Mouse (Mus musculus) embryonic facial prominence, embryonic 11.5 days (tissue): ENCODE measurements at regions not wholly inside any gene's neighbourhood (a gene's known extent, or its start where the extent isn't known, plus 50 kb on each side); places are given as distances from the start of the nearest gene placed in this dataset.
A peak's percentile ranks its signal among the peaks of the same experiment; 100 is the strongest.

Source experiments
- ATAC-seq: fragments of 200-750 bp; cut with Nextera tagmentation; replicated peaks from 2 replicates; pipeline ENCODE4 v1.8.0; 2017; ENCODE audit warnings: low read depth; ENCODE audit not compliant: insufficient number of reproducible peaks, low FRiP score, low TSS enrichment
- DNase-seq: peaks from one replicate; pipeline ENCODE4 v3.0.0-alpha.2; 2015; ENCODE audit warnings: low spot score
- H3K27ac ChIP-seq: fragments of 300-500 bp; sonication (generic); replicated peaks from 2 replicates; pipeline ENCODE4 v1.5.1; 2014; ENCODE audit warnings: mild to moderate bottlenecking, low read depth, low read length, control low read depth
- H3K27me3 ChIP-seq: fragments of 300-500 bp; sonication (generic); 2 replicates; pipeline ENCODE4 v1.6.1; 2014; ENCODE audit warnings: mild to moderate bottlenecking, low read length, moderate library complexity, mixed read lengths; ENCODE audit not compliant: control insufficient read depth, insufficient read depth
- H3K36me3 ChIP-seq: fragments of 300-500 bp; sonication (generic); replicated peaks from 2 replicates; pipeline ENCODE4 v1.6.1; 2014; ENCODE audit warnings: low read depth, mild to moderate bottlenecking, low read length, moderate library complexity, mixed read lengths; ENCODE audit not compliant: control insufficient read depth, insufficient read depth
- H3K4me1 ChIP-seq: fragments of 300-500 bp; sonication (generic); 2 replicates; pipeline ENCODE4 v1.6.1; 2014; ENCODE audit warnings: low read length, mixed read lengths; ENCODE audit not compliant: control insufficient read depth, insufficient read depth
- H3K4me2 ChIP-seq: fragments of 300-500 bp; sonication (generic); 2 replicates; pipeline ENCODE4 v1.6.1; 2014; ENCODE audit warnings: low read depth, mild to moderate bottlenecking, control low read depth, low read length, moderate library complexity
- H3K4me3 ChIP-seq: fragments of 300-500 bp; sonication (generic); 2 replicates; pipeline ENCODE4 v1.5.1; 2014; ENCODE audit warnings: low read depth, low read length, control low read depth
- H3K9ac ChIP-seq: fragments of 300-500 bp; sonication (generic); replicated peaks from 2 replicates; pipeline ENCODE4 v1.6.1; 2014; ENCODE audit warnings: mild to moderate bottlenecking, control low read depth, low read length
- H3K9me3 ChIP-seq: fragments of 300-500 bp; sonication (generic); replicated peaks from 2 replicates; pipeline ENCODE4 v1.6.1; 2016; ENCODE audit warnings: mild to moderate bottlenecking, low read length, inconsistent platforms, mixed read lengths; ENCODE audit not compliant: control insufficient read depth
- WGBS: fragments of 180-500 bp; shearing (Covaris S2); extraction: QIAGEN DNeasy Blood & Tissue Kit; methylation state at CpG from one replicate; pipeline ENCODE4 v1.1.7; 2014; 5-methylcytosine and 5-hydroxymethylcytosine counted together

- Histone ChIP-seq H3K36me3 (no peaks in the 10 kb centered on the region), H3K4me3 (no peak overlapping the region), H3K9ac (no peak overlapping the region), H3K4me2 (no peak overlapping the region), H3K27me3 (no peaks in the 10 kb centered on the region), H3K27ac (no peak overlapping the region), H3K9me3 (no peaks in the 10 kb centered on the region), H3K4me1 (no peaks in the 10 kb centered on the region)
- DNase-seq (no peak), ATAC-seq (no peak)
Measured at GRCm38 (mm10) chr1:12025791-12026190, 611.9 kb downstream of the A830018L16Rik start.

GRCm38 (mm10) chr1:12027442-12027841 is 613.5 kb downstream of the A830018L16Rik start:
- 59% methylated on average over 2 of the region's 2 CpGs for WGBS
- ATAC-seq (no peak), DNase-seq (no peak)
- Histone ChIP-seq H3K4me3 (no peak overlapping the region), H3K36me3 (no peaks in the 10 kb centered on the region), H3K4me1 (no peaks in the 10 kb centered on the region), H3K27ac (no peak overlapping the region), H3K4me2 (no peak overlapping the region), H3K27me3 (no peaks in the 10 kb centered on the region), H3K9me3 (no peaks in the 10 kb centered on the region), H3K9ac (no peak overlapping the region)

- WGBS = 64% methylated on average over 4 of the region's 4 CpGs
- Histone ChIP-seq H3K36me3 (no peaks in the 10 kb centered on the region), H3K4me2 (no peak overlapping the region), H3K4me3 (no peak overlapping the region), H3K27ac (no peak overlapping the region), H3K27me3 (no peaks in the 10 kb centered on the region), H3K9ac (no peak overlapping the region), H3K4me1 (no peaks in the 10 kb centered on the region), H3K9me3 (no peaks in the 10 kb centered on the region)
- ATAC-seq = no peak
- peak; percentile 52 for DNase-seq
Measured at GRCm38 (mm10) chr1:12028074-12028473, 614.2 kb downstream of the A830018L16Rik start.

GRCm38 (mm10) chr1:12051931-12052482 is 638.1 kb downstream of the A830018L16Rik start:
- H3K27me3 ChIP-seq = no peaks in the 10 kb centered on the region
- H3K4me3 ChIP-seq = no peak overlapping the region
- no peak for ATAC-seq

GRCm38 (mm10) chr1:12055865-12056560 is 642.1 kb downstream of the A830018L16Rik start:
- Histone ChIP-seq H3K4me1 (no peaks in the 10 kb centered on the region), H3K4me3 (no peak overlapping the region), H3K27ac (no peak overlapping the region), H3K4me2 (no peak overlapping the region), H3K27me3 (no peaks in the 10 kb centered on the region), H3K36me3 (no peaks in the 10 kb centered on the region), H3K9ac (no peak overlapping the region), H3K9me3 (no peaks in the 10 kb centered on the region)
- ATAC-seq (peak; percentile 92), DNase-seq (peak; percentile 67)
- WGBS = 38% methylated on average over 3 of the region's 3 CpGs

More at GRCm38 (mm10) chr1:12051931-12052482, 638.1 kb downstream of the A830018L16Rik start:
- no peaks in the 10 kb centered on the region for H3K9me3 ChIP-seq
- H3K4me2 ChIP-seq = no peak overlapping the region
- no peaks in the 10 kb centered on the region for H3K36me3 ChIP-seq
- H3K27ac ChIP-seq = no peak overlapping the region
- H3K9ac ChIP-seq = no peak overlapping the region
- no peaks in the 10 kb centered on the region for H3K4me1 ChIP-seq
- 66% methylated on average over 8 of the region's 8 CpGs for WGBS
- no peak for DNase-seq

- Histone ChIP-seq H3K27me3 (no peaks in the 10 kb centered on the region), H3K4me1 (no peaks in the 10 kb centered on the region), H3K4me2 (no peak overlapping the region), H3K9me3 (no peaks in the 10 kb centered on the region), H3K27ac (no peak overlapping the region), H3K9ac (no peak overlapping the region), H3K4me3 (no peak overlapping the region), H3K36me3 (no peaks in the 10 kb centered on the region)
- WGBS = 92% methylated on average over 6 of the region's 6 CpGs
- ATAC-seq = peak; percentile 59
- no peak for DNase-seq
Measured at GRCm38 (mm10) chr1:12065016-12065513, 651.2 kb downstream of the A830018L16Rik start.

- Histone ChIP-seq H3K9ac (no peak overlapping the region), H3K4me1 (no peaks in the 10 kb centered on the region), H3K4me3 (no peak overlapping the region), H3K27ac (no peak overlapping the region), H3K4me2 (no peak overlapping the region), H3K36me3 (no peaks in the 10 kb centered on the region), H3K27me3 (no peaks in the 10 kb centered on the region), H3K9me3 (no peaks in the 10 kb centered on the region)
- ATAC-seq = no peak
- DNase-seq = no peak
- 84% methylated on average over 1 of the region's 1 CpGs for WGBS
Measured at GRCm38 (mm10) chr1:12092564-12093504, 678.9 kb downstream of the A830018L16Rik start.
